Mouse (Mus musculus) heart, postnatal 14 days (tissue): ENCODE results near the gene Fcgrt. TPM values are rescaled to one million over a fixed set of nuclear protein-coding genes. Genes with fewer than 3 reads are reported as not detected.

Experiments used
- DNase-seq, 2 experiments: peaks; one replicate each; pipeline ENCODE4 v3.0.0; 2021 to 2022
- intact Hi-C: fragments of 180-260 bp; cut with DNase I; formaldehyde crosslinking; loops from one replicate; pipeline ENCODE4 v1.15.1; 2025
- microRNA-seq, 2 experiments: library from miRNA; unstranded; fragments of <30 nt; microRNA quantifications; one replicate each; pipeline ENCODE4 v1.2.0; 2021 to 2022
- total RNA-seq, 2 experiments: library from RNA; stranded (reverse); gene quantifications; 2 replicates each; pipeline ENCODE4 v1.2.3; 2021

Fcgrt gene
- total RNA-seq, 2 experiments from 2014 or later, result 72.0 to 76.7 TPM

DNA sequence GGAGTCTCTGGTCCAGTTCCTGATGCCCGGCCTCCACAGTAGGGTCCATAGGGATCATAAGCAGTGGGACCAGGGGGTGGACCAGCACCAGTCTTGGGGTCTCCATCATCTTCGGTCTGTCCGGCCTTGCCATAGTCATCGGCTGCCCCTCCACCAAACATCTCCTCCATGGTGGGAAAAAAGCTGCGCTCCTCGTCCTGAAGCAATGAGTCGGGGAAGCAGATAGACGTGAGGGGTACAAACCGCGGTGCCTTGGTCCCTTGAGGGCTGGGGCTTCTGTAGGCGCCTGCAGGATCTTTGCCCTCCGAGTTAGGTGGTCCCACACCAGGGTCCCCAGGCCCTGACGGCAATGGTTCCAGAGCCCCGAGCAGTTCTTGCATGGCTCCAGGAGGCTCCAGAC lies 56.2 kb downstream of the Fcgrt start:
- intact Hi-C loops, result no loop called here
- no peak for DNase-seq

DNA sequence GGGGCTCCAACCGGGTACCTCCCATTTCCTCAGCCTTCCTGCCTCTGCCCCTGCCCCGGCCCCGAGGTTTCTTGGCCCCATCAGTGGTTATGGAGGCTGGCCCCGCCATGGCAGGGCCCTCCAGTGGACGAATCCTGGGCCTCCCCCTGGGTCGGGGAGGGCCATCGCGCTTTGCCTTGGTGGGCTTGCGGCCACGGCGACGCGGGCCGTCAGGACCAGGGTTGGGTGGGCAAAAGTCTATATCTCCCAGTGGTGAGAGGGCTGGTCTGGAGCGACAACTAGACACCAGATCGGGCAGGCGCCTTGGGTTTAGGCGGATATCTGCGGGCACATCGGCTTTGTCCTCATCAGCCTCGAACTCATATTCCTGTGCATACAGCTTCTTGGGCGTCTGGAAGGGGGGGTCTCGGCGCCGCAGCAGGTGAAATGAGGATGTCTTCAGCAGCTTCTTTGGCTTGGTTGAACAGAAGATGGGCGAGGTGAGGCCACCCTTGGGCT lies 56.7 kb downstream of the Fcgrt start:
- no peak for DNase-seq
- intact Hi-C loops, result no loop called here

DNA sequence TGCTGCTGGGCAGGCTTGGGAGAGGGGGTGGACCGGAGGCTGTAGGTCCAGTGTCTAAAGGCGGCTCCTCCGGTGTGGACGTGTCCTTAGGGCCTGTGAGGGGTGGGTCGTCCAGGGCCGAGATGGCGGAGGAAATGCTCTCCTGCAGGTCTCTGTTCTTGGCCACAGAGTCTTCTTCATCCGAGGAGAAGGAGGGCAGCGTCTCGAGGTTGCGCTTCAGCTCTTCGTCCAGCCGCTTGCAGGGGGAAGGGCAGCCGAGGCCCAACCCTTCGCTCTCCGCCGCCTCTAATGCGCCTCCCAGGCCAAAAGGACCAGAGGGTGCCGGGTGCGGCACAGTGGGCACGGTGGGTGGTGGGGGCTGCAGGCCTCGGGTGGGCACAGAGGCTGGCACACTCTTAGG lies 57.9 kb downstream of the Fcgrt start:
- intact Hi-C loops, result no loop called here
- DNase-seq, result no peak

DNA sequence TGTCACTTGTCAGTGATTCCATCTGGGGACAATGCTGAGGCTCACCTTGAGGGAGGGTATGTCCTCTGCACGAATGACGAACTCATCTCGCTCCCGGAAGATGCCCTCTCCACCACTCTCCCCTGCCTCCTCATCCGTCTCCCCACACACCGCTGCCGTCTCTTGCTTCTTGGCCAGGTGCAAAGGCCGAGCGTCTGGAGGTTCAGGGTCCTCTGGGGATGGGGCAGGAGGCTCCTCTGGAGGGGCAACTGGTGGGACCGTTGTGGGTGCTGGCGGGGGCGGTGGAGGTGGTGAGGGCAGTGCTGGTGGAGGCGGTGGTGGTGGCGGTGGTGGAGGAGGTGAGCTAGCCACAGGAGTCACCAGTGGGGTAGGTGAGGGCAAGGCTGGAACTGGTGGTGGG lies 60.3 kb downstream of the Fcgrt start:
- no peak for DNase-seq
- intact Hi-C loops, result no loop called here

Small RNA genes within 50 kb of the gene (microRNA-seq; reads per million reads assigned to microRNA genes)
- 927 to 1,241 reads per million in 2 experiments for gene Mir150
- gene Mir5121, result 16.8 to 16.9 reads per million in 2 experiments

Other genes starting within 250 kb of the Fcgrt start
- 10 to 100 TPM; 17.6 to 18.8 TPM for gene Pnkp, start 246.7 kb downstream of the Fcgrt start, total RNA-seq
- gene Ptov1, start 234.1 kb downstream of the Fcgrt start, total RNA-seq, result 100 to 1,000 TPM; 149 to 160 TPM
- 10 to 100 TPM; 60.3 to 68.6 TPM for gene Med25, start 211.1 kb downstream of the Fcgrt start, total RNA-seq
- 10 to 100 TPM in 1 of 2 experiments, 1 to 10 TPM in 1; 9.0 to 18.1 TPM for gene Fuz, start 207.8 kb downstream of the Fcgrt start, total RNA-seq
- 10 to 100 TPM; 74.5 to 82.2 TPM for gene Ap2a1, start 174.4 kb downstream of the Fcgrt start, total RNA-seq
- gene Tsks, start 160.6 kb downstream of the Fcgrt start, total RNA-seq, result not detected
- gene Cpt1c, start 129.0 kb downstream of the Fcgrt start, total RNA-seq, result 1 to 10 TPM; 3.1 to 3.5 TPM
- 100 to 1,000 TPM; 119 to 128 TPM for gene Prmt1, start 117.3 kb downstream of the Fcgrt start, total RNA-seq
- 10 to 100 TPM; 36.5 to 40.2 TPM for gene Irf3, start 106.2 kb downstream of the Fcgrt start, total RNA-seq
- 10 to 100 TPM; 10.4 to 12.3 TPM for gene Bcl2l12, start 105.1 kb downstream of the Fcgrt start, total RNA-seq
- 10 to 100 TPM; 53.8 to 56.1 TPM for gene Scaf1, start 87.5 kb downstream of the Fcgrt start, total RNA-seq
- gene Rras, start 85.9 kb downstream of the Fcgrt start, total RNA-seq, result 10 to 100 TPM; 60.7 to 62.8 TPM
- 10 to 100 TPM; 27.2 to 28.3 TPM for gene Prr12, start 51.0 kb downstream of the Fcgrt start, total RNA-seq
- 10 to 100 TPM; 27.7 to 33.7 TPM for gene Nosip, start 41.4 kb downstream of the Fcgrt start, total RNA-seq
- 10 to 100 TPM; 11.1 to 11.4 TPM for gene Prrg2, start 41.2 kb downstream of the Fcgrt start, total RNA-seq
- gene Rcn3, start 11.6 kb downstream of the Fcgrt start, total RNA-seq, result 10 to 100 TPM; 46.0 to 53.7 TPM
- gene Rps11, start 20.6 kb upstream of the Fcgrt start, total RNA-seq, result 100 to 1,000 TPM; 582 to 636 TPM
- 100 to 1,000 TPM; 573 to 686 TPM for gene Rpl13a, start 24.9 kb upstream of the Fcgrt start, total RNA-seq
- under 1 TPM in 1 of 2 experiments, not detected in 1; 0.45 TPM for gene Gm45713, start 32.4 kb upstream of the Fcgrt start, total RNA-seq
- 1 to 10 TPM; 4.3 to 5.8 TPM for gene Flt3l, start 32.6 kb upstream of the Fcgrt start, total RNA-seq
- gene Pih1d1, start 50.5 kb upstream of the Fcgrt start, total RNA-seq, result 10 to 100 TPM; 27.7 to 31.2 TPM
- 10 to 100 TPM; 20.3 to 27.3 TPM for gene Aldh16a1, start 50.7 kb upstream of the Fcgrt start, total RNA-seq
- 10 to 100 TPM in 1 of 2 experiments, 1 to 10 TPM in 1; 8.1 to 11.5 TPM for gene Slc17a7, start 60.1 kb upstream of the Fcgrt start, total RNA-seq
- not detected for gene Gfy, start 75.7 kb upstream of the Fcgrt start, total RNA-seq
- not detected for gene Pth2, start 77.1 kb upstream of the Fcgrt start, total RNA-seq
- not detected for gene Ccdc155, start 101.0 kb upstream of the Fcgrt start, total RNA-seq
- not detected for gene Dkkl1, start 108.3 kb upstream of the Fcgrt start, total RNA-seq
- 10 to 100 TPM; 10.1 to 14.4 TPM for gene Tead2, start 111.9 kb upstream of the Fcgrt start, total RNA-seq
- 1 to 10 TPM; 3.8 to 5.5 TPM for gene Cd37, start 135.3 kb upstream of the Fcgrt start, total RNA-seq
- not detected for gene Slc6a16, start 137.2 kb upstream of the Fcgrt start, total RNA-seq
- not detected for gene Slc6a21, start 173.7 kb upstream of the Fcgrt start, total RNA-seq
- 10 to 100 TPM; 20.8 to 22.3 TPM for gene Trpm4, start 229.9 kb upstream of the Fcgrt start, total RNA-seq
- gene Hrc, start 231.4 kb upstream of the Fcgrt start, total RNA-seq, result 100 to 1,000 TPM; 516 to 539 TPM